Mouse (Mus musculus): ENCODE results near the gene Ubr1. TPM values are rescaled to one million over a fixed set of nuclear protein-coding genes. Genes with fewer than 3 reads are reported as not detected.

The Ubr1 gene
- polyA plus RNA-seq (2015; fragmentation: Nextera tagmentation; extraction: Ambion mirVana), result 34.6 and 38.6 TPM in 2 replicates

- under 1% methylated on average over 39 of the region's 39 CpGs for WGBS
- H3K4me2 ChIP-seq (replicated peaks), result peak within 1 kb of the TSS; percentile 82
- H3K4me3 ChIP-seq (replicated peaks), result peak within 1 kb of the TSS; percentile 68
- H3K27me3 ChIP-seq, result 0 out of 2 replicates have a peak, but pooled peaks cover 6% of the 10 kb centered on the region
- H3K9ac ChIP-seq (replicated peaks), result peak within 1 kb of the TSS; percentile 81
- no peaks in the 10 kb centered on the region for H3K9me3 ChIP-seq
- peak; percentile 95 for ATAC-seq
- peak within 1 kb of the TSS; percentile 90 for H3K27ac ChIP-seq
- H3K4me1 ChIP-seq (replicated peaks), result peaks cover 26% of the 10 kb centered on the region
- 0 out of 2 replicates have a peak, but pooled peaks cover 5% of the 10 kb centered on the region for H3K36me3 ChIP-seq
Observed at GRCm38 (mm10) chr2:120970559-120971080, at the start of gene Ubr1. Gene Ubr1, minus strand, starts transcription at chr2:120970715.

GRCm38 (mm10) chr2:121017151-121017550, 46.6 kb upstream of the Ubr1 start:
- Histone ChIP-seq H3K36me3 (peaks cover 44% of the 10 kb centered on the region), H3K27me3 (no peaks in the 10 kb centered on the region), H3K4me3 (replicated peaks) (no peak overlapping the region), H3K9ac (replicated peaks) (no peak overlapping the region), H3K27ac (no peak overlapping the region), H3K4me1 (replicated peaks) (no peaks in the 10 kb centered on the region), H3K4me2 (replicated peaks) (no peak overlapping the region), H3K9me3 (no peaks in the 10 kb centered on the region)
- no peak for ATAC-seq
- WGBS, result 90% methylated on average over 1 of the region's 1 CpGs

GRCm38 (mm10) chr2:121016226-121016625, 45.7 kb upstream of the Ubr1 start:
- H3K9ac ChIP-seq (replicated peaks), result no peak overlapping the region
- no peak overlapping the region for H3K27ac ChIP-seq
- no peaks in the 10 kb centered on the region for H3K4me1 ChIP-seq (replicated peaks)
- peaks cover 54% of the 10 kb centered on the region for H3K36me3 ChIP-seq
- no peak overlapping the region for H3K4me3 ChIP-seq (replicated peaks)
- 83% methylated on average over 9 of the region's 9 CpGs for WGBS
- no peak overlapping the region for H3K4me2 ChIP-seq (replicated peaks)
- no peaks in the 10 kb centered on the region for H3K9me3 ChIP-seq
- no peak for ATAC-seq
- no peaks in the 10 kb centered on the region for H3K27me3 ChIP-seq

GRCm38 (mm10) chr2:121015507-121015906, 45.0 kb upstream of the Ubr1 start:
- 87% methylated on average over 2 of the region's 2 CpGs for WGBS
- Histone ChIP-seq H3K9ac (replicated peaks) (no peak overlapping the region), H3K36me3 (peaks cover 58% of the 10 kb centered on the region), H3K27ac (no peak overlapping the region), H3K27me3 (no peaks in the 10 kb centered on the region), H3K4me1 (replicated peaks) (no peaks in the 10 kb centered on the region), H3K9me3 (no peaks in the 10 kb centered on the region), H3K4me2 (replicated peaks) (no peak overlapping the region), H3K4me3 (replicated peaks) (no peak overlapping the region)
- ATAC-seq, result no peak

GRCm38 (mm10) chr2:121012676-121013075, 42.2 kb upstream of the Ubr1 start:
- Histone ChIP-seq H3K36me3 (peaks cover 54% of the 10 kb centered on the region), H3K4me1 (replicated peaks) (peaks cover 14% of the 10 kb centered on the region), H3K27ac (no peak overlapping the region), H3K9ac (replicated peaks) (no peak overlapping the region), H3K4me3 (replicated peaks) (no peak overlapping the region), H3K4me2 (replicated peaks) (no peak overlapping the region), H3K9me3 (no peaks in the 10 kb centered on the region), H3K27me3 (no peaks in the 10 kb centered on the region)
- 89% methylated on average over 9 of the region's 9 CpGs for WGBS
- no peak for ATAC-seq

- H3K4me2 ChIP-seq (replicated peaks), result peak overlapping the region; percentile 90
- H3K27me3 ChIP-seq, result no peaks in the 10 kb centered on the region
- ATAC-seq, result no peak
- peak overlapping the region; percentile 85 for H3K9ac ChIP-seq (replicated peaks)
- no peak overlapping the region for H3K27ac ChIP-seq
- peaks cover 14% of the 10 kb centered on the region for H3K4me1 ChIP-seq (replicated peaks)
- no peaks in the 10 kb centered on the region for H3K9me3 ChIP-seq
- peak overlapping the region; percentile 88 for H3K4me3 ChIP-seq (replicated peaks)
- H3K36me3 ChIP-seq, result peaks cover 29% of the 10 kb centered on the region
- 29% methylated on average over 5 of the region's 5 CpGs for WGBS
Observed at GRCm38 (mm10) chr2:121009071-121009677, 38.7 kb upstream of the Ubr1 start.

GRCm38 (mm10) chr2:121008664-121009007, 38.1 kb upstream of the Ubr1 start:
- 1% methylated on average over 12 of the region's 12 CpGs for whole genome bisulfite sequencing
- peaks cover 25% of the 10 kb centered on the region for H3K36me3 ChIP-seq
- no peaks in the 10 kb centered on the region for H3K27me3 ChIP-seq
- peak overlapping the region; percentile 88 for H3K4me3 ChIP-seq (replicated peaks)
- peak overlapping the region; percentile 85 for H3K9ac ChIP-seq (replicated peaks)
- no peaks in the 10 kb centered on the region for H3K9me3 ChIP-seq
- peak overlapping the region; percentile 90 for H3K4me2 ChIP-seq (replicated peaks)
- peak; percentile 62; the same call in 1 of the 2 replicates for ATAC-seq
- peaks cover 14% of the 10 kb centered on the region for H3K4me1 ChIP-seq (replicated peaks)
- H3K27ac ChIP-seq, result peak overlapping the region; percentile 71

GRCm38 (mm10) chr2:121007925-121008663, 37.6 kb upstream of the Ubr1 start, which contains the start of gene Ccndbp1:
Gene Ccndbp1, plus strand, starts transcription at chr2:121008403.
- Histone ChIP-seq H3K27ac (peak within 1 kb of the TSS; percentile 71), H3K36me3 (peaks cover 22% of the 10 kb centered on the region), H3K4me2 (replicated peaks) (peak within 1 kb of the TSS; percentile 90), H3K9me3 (no peaks in the 10 kb centered on the region), H3K27me3 (no peaks in the 10 kb centered on the region), H3K4me3 (replicated peaks) (peak within 1 kb of the TSS; percentile 88), H3K9ac (replicated peaks) (peak within 1 kb of the TSS; percentile 85), H3K4me1 (replicated peaks) (peaks cover 14% of the 10 kb centered on the region)
- 2% methylated on average over 32 of the region's 34 CpGs for WGBS
- peak; percentile 97 for ATAC-seq

GRCm38 (mm10) chr2:121006986-121007385, 36.5 kb upstream of the Ubr1 start:
- Histone ChIP-seq H3K36me3 (peaks cover 12% of the 10 kb centered on the region), H3K4me3 (replicated peaks) (no peak overlapping the region), H3K27ac (no peak overlapping the region), H3K27me3 (no peaks in the 10 kb centered on the region), H3K9me3 (no peaks in the 10 kb centered on the region), H3K4me2 (replicated peaks) (no peak overlapping the region), H3K4me1 (replicated peaks) (peaks cover 14% of the 10 kb centered on the region), H3K9ac (replicated peaks) (no peak overlapping the region)
- 90% methylated on average over 1 of the region's 1 CpGs for WGBS
- ATAC-seq, result no peak

GRCm38 (mm10) chr2:121004018-121004811, 33.7 kb upstream of the Ubr1 start:
- H3K4me2 ChIP-seq (replicated peaks), result no peak overlapping the region
- no peak overlapping the region for H3K9ac ChIP-seq (replicated peaks)
- ATAC-seq, result no peak
- peaks cover 8% of the 10 kb centered on the region for H3K4me1 ChIP-seq (replicated peaks)
- H3K9me3 ChIP-seq, result no peaks in the 10 kb centered on the region
- no peaks in the 10 kb centered on the region for H3K27me3 ChIP-seq
- H3K4me3 ChIP-seq (replicated peaks), result no peak overlapping the region
- peaks cover 3% of the 10 kb centered on the region; the same call in 1 of the 2 replicates for H3K36me3 ChIP-seq
- H3K27ac ChIP-seq, result no peak overlapping the region
- 87% methylated on average over 7 of the region's 7 CpGs for WGBS

GRCm38 (mm10) chr2:121003586-121003985, 33.1 kb upstream of the Ubr1 start:
- peaks cover 3% of the 10 kb centered on the region; the same call in 1 of the 2 replicates for H3K36me3 ChIP-seq

More at GRCm38 (mm10) chr2:121003586-121003985, 33.1 kb upstream of the Ubr1 start:
- no peak for ATAC-seq
- Histone ChIP-seq H3K27ac (no peak overlapping the region), H3K4me2 (replicated peaks) (no peak overlapping the region), H3K9me3 (no peaks in the 10 kb centered on the region), H3K4me1 (replicated peaks) (peaks cover 3% of the 10 kb centered on the region; the same call in 1 of the 2 replicates), H3K9ac (replicated peaks) (no peak overlapping the region), H3K4me3 (replicated peaks) (no peak overlapping the region), H3K27me3 (no peaks in the 10 kb centered on the region)
- 62% methylated on average over 2 of the region's 2 CpGs for whole genome bisulfite sequencing
